Mouse (Mus musculus): ENCODE results near the gene Mmp2.

DNA sequence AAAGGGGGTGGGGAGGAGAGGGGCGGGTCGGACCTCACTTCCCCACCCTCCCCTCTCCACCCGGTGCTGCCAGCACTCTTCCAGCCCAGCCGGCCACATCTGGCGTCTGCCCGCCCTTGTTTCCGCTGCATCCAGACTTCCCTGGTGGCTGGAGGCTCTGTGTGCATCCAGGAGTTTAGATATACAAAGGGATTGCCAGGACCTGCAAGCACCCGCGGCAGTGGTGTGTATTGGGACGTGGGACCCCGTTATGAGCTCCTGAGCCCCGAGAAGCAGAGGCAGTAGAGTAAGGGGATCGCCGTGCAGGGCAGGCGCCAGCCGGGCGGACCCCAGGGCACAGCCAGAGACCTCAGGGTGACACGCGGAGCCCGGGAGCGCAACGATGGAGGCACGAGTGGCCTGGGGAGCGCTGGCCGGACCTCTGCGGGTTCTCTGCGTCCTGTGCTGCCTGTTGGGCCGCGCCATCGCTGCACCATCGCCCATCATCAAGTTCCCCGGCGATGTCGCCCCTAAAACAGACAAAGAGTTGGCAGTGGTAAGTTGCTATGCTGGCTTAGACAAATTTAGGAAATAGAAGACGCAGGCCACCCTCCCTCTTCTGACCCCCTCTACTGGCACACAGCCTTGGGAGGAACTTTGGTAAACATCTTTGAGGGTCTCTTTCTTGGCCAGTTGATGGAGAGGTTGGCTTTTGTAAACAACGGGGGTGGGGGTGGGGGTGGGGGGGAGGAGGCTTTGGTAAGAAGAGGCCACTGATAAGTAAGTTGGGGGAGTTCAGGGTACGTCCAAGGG, at the start of gene Mmp2:
- TF ChIP-seq CTCF (IDR thresholded peaks at IDR 0.05; ENCODE audit: extremely low read depth, insufficient read depth, insufficient read length, insufficient replicate concordance) (no peak), POLR2A (IDR thresholded peaks at IDR 0.05; ENCODE audit: low read depth, low read length) (no peak)

All from spleen, adult 2 months (tissue).